Mouse (Mus musculus) heart, embryonic 14.5 days (tissue): ENCODE data around the gene AI593442. TPM values are rescaled to one million over a fixed set of nuclear protein-coding genes. Genes with fewer than 3 reads are reported as not detected.

Experiments used
- ATAC-seq: fragments of 200-750 bp; cut with Nextera tagmentation; 2 replicates; pipeline ENCODE4 v1.8.0; 2017; ENCODE audit warnings: low read depth, moderate TSS enrichment; ENCODE audit not compliant: insufficient number of reproducible peaks, insufficient read depth, low FRiP score
- H3K27ac ChIP-seq, 2 experiments: fragments of 200-500 bp in 1 of 2; fragments of 300-500 bp in 1 of 2; sonication (generic) in 1 of 2; replicated peaks in 1 of 2; 2 replicates each; pipeline ENCODE4 v1.5.1; 2012 to 2014; ENCODE audit warnings: low read depth in 2 of 2, low read length in 2 of 2, control low read depth in 1 of 2, mild to moderate bottlenecking in 1 of 2, mixed read lengths in 1 of 2; ENCODE audit not compliant: control insufficient read depth in 1 of 2, insufficient read depth in 1 of 2
- H3K27me3 ChIP-seq: fragments of 300-500 bp; sonication (generic); 2 replicates; pipeline ENCODE4 v1.6.1; 2014; ENCODE audit warnings: mild to moderate bottlenecking, low read length, control low read depth; ENCODE audit not compliant: control insufficient read depth, insufficient read depth
- H3K36me3 ChIP-seq: fragments of 300-500 bp; sonication (generic); 2 replicates; pipeline ENCODE4 v1.6.1; 2014; ENCODE audit warnings: mild to moderate bottlenecking, control low read depth, low read length, mixed read lengths; ENCODE audit not compliant: control insufficient read depth, insufficient read depth
- H3K4me1 ChIP-seq, 2 experiments: fragments of 200-500 bp in 1 of 2; fragments of 300-500 bp in 1 of 2; sonication (generic) in 1 of 2; 2 replicates each; pipeline ENCODE4 v1.6.1; 2012 to 2014; ENCODE audit warnings: low read length in 2 of 2, control low read depth in 1 of 2, mixed read lengths in 1 of 2; ENCODE audit not compliant: control insufficient read depth in 2 of 2, insufficient read depth in 2 of 2
- H3K4me2 ChIP-seq: fragments of 300-500 bp; sonication (generic); 2 replicates; pipeline ENCODE4 v1.6.1; 2014; ENCODE audit warnings: mild to moderate bottlenecking, low read length
- H3K4me3 ChIP-seq, 2 experiments: fragments of 200-500 bp in 1 of 2; fragments of 300-500 bp in 1 of 2; sonication (generic) in 1 of 2; 2 replicates each; pipeline ENCODE4 v1.5.1; 2012 to 2014; ENCODE audit warnings: low read length in 2 of 2, mild to moderate bottlenecking in 2 of 2, control low read depth in 1 of 2, low read depth in 1 of 2, moderate library complexity in 1 of 2; ENCODE audit not compliant: control insufficient read depth in 1 of 2, insufficient read depth in 1 of 2
- H3K9ac ChIP-seq: fragments of 300-500 bp; sonication (generic); 2 replicates; pipeline ENCODE4 v1.6.1; 2014; ENCODE audit warnings: mild to moderate bottlenecking, low read length
- H3K9me3 ChIP-seq: fragments of 300-500 bp; sonication (generic); 2 replicates; pipeline ENCODE4 v1.6.1; 2016; ENCODE audit warnings: low read length, control low read depth; ENCODE audit not compliant: control insufficient read depth
- WGBS: fragments of 180-500 bp; shearing (Covaris S2); extraction: QIAGEN DNeasy Blood & Tissue Kit; methylation state at CpG from one replicate; pipeline ENCODE4 v1.1.7; 2014; 5-methylcytosine and 5-hydroxymethylcytosine counted together
- polyA plus RNA-seq: library from polyadenylated mRNA; unstranded; fragments of >200 nt; fragmentation: Nextera tagmentation; extraction: Ambion mirVana; gene quantifications from 2 replicates; pipeline ENCODE4 v1.2.1, GENCODE M21; 2014

The AI593442 gene
- polyA plus RNA-seq, 1 experiment from 2014 or later, result 0.07 TPM

DNA sequence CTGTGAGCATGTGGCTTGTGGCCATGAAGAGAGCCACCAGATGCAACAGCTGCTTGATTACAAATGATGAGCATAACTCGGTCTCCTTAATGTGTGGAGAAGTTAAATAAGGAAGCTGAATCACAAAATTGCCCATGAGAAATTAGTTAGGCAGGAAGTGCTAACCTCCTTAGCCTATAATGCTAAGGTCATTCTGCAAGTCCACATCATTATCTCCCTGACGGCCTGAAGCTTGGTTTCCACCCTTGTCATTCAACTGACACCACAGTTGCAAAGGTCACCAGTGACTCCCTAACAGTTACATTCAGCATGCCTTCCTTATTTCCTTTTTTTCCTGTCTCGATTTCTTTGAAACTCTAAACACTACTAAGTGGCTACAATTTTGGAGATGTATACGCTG, 55.7 kb downstream of the AI593442 start:
- no peaks in the 10 kb centered on the region for H3K4me1 ChIP-seq
- H3K9ac ChIP-seq, result no peak overlapping the region
- no peak for ATAC-seq
- H3K4me3 ChIP-seq, result no peak overlapping the region
- no peaks in the 10 kb centered on the region for H3K9me3 ChIP-seq
- no peak overlapping the region for H3K27ac ChIP-seq
- H3K4me2 ChIP-seq, result no peak overlapping the region
- no peaks in the 10 kb centered on the region for H3K27me3 ChIP-seq
- WGBS, result 56% methylated on average over 4 of the region's 4 CpGs
- H3K36me3 ChIP-seq, result no peaks in the 10 kb centered on the region
